Mouse (Mus musculus) midbrain, embryonic 12.5 days (tissue): ENCODE data around the gene Agbl4. TPM values are rescaled to one million over a fixed set of nuclear protein-coding genes. Genes with fewer than 3 reads are reported as not detected.

Experiments
- ATAC-seq: fragments of 200-750 bp; cut with Nextera tagmentation; 2 replicates; pipeline ENCODE4 v1.8.0; 2017; ENCODE audit warnings: low read depth, moderate TSS enrichment, moderate library complexity; ENCODE audit not compliant: low FRiP score
- H3K27ac ChIP-seq: fragments of 300-500 bp; sonication (generic); replicated peaks from 2 replicates; pipeline ENCODE4 v1.5.1; 2016; ENCODE audit warnings: mild to moderate bottlenecking
- H3K27me3 ChIP-seq: fragments of 300-500 bp; sonication (generic); 2 replicates; pipeline ENCODE4 v1.6.1; 2016; ENCODE audit warnings: mild to moderate bottlenecking
- H3K36me3 ChIP-seq: fragments of 300-500 bp; sonication (generic); 2 replicates; pipeline ENCODE4 v1.6.1; 2016
- H3K4me1 ChIP-seq: fragments of 300-500 bp; sonication (generic); 2 replicates; pipeline ENCODE4 v1.6.1; 2016
- H3K4me2 ChIP-seq: fragments of 300-500 bp; sonication (generic); replicated peaks from 2 replicates; pipeline ENCODE4 v1.6.1; 2016; ENCODE audit warnings: mild to moderate bottlenecking, moderate library complexity
- H3K4me3 ChIP-seq: fragments of 300-500 bp; sonication (generic); 2 replicates; pipeline ENCODE4 v1.5.1; 2016; ENCODE audit warnings: mild to moderate bottlenecking
- H3K9ac ChIP-seq: fragments of 300-500 bp; sonication (generic); replicated peaks from 2 replicates; pipeline ENCODE4 v1.6.1; 2016; ENCODE audit warnings: mild to moderate bottlenecking, moderate library complexity
- H3K9me3 ChIP-seq: fragments of 300-500 bp; sonication (generic); 2 replicates; pipeline ENCODE4 v1.6.1; 2016; ENCODE audit warnings: mild to moderate bottlenecking
- WGBS: fragments of 180-500 bp; shearing (Covaris S2); methylation state at CpG from one replicate; pipeline ENCODE4 v1.1.7; 2016; 5-methylcytosine and 5-hydroxymethylcytosine counted together
- polyA plus RNA-seq: library from polyadenylated mRNA; unstranded; fragments of >200 nt; fragmentation: Nextera tagmentation; extraction: Ambion mirVana; gene quantifications from 2 replicates; pipeline ENCODE4 v1.2.1, GENCODE M21; 2016

Agbl4 gene
- polyA plus RNA-seq, 1 experiment from 2014 or later, result 0.89 TPM

DNA sequence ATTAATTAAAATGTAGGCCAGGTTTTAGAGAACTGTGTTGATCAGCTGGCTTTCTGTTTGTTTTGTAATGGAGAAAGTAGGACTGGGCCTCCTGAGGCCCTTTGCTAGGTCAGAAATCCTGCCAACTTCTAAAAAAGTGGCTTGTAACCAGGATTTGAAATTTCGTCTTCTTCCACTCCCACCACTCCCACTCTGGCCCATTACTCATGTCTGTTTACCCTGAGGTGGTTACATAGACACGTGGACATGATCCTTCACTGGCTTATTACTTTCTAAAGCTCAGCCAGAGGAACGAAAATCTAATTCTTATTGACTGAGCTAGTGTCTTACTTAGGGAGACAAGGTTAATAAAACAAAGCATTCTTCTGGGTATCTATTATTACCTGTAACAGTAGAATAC is 1307.5 kb downstream of the Agbl4 start:
- Histone ChIP-seq H3K9me3 (no peaks in the 10 kb centered on the region), H3K27me3 (no peaks in the 10 kb centered on the region), H3K4me2 (no peak overlapping the region), H3K36me3 (no peaks in the 10 kb centered on the region), H3K27ac (no peak overlapping the region), H3K4me1 (no peaks in the 10 kb centered on the region), H3K9ac (no peak overlapping the region), H3K4me3 (no peak overlapping the region)
- WGBS, result 76% methylated on average over 3 of the region's 3 CpGs
- ATAC-seq, result no peak

Other genes with a start within 250 kb of the Agbl4 start
- gene Elavl4, start 45.8 kb upstream of the Agbl4 start, polyA plus RNA-seq, result 218 and 248 TPM in 2 replicates